Mouse (Mus musculus) thymus, adult 2 months (tissue): ENCODE results near the gene Gnai2. TPM values are rescaled to one million over a fixed set of nuclear protein-coding genes. Genes with fewer than 3 reads are reported as not detected.
"Not testable (repeated sequence)": the region's sequence is repeated elsewhere in the genome, so short reads cannot be mapped to it uniquely, and the experiment has no call there.

ENCODE experiments used
- DNase-seq: peaks from one replicate; pipeline ENCODE4 v3.0.0; 2021
- H3K27ac ChIP-seq: fragments of 200-500 bp; 2 replicates; pipeline ENCODE4 v1.5.1; 2012; ENCODE audit warnings: low read length, control low read depth; ENCODE audit not compliant: control insufficient read depth, insufficient read depth
- H3K27me3 ChIP-seq: fragments of 200-500 bp; 2 replicates; pipeline ENCODE4 v1.6.1; 2012; ENCODE audit warnings: mild to moderate bottlenecking, low read length, moderate library complexity, mixed read lengths; ENCODE audit not compliant: control insufficient read depth, insufficient read depth
- H3K36me3 ChIP-seq: fragments of 200-500 bp; 2 replicates; pipeline ENCODE4 v1.6.1; 2012; ENCODE audit warnings: mild to moderate bottlenecking, low read length, moderate library complexity; ENCODE audit not compliant: control insufficient read depth, insufficient read depth
- H3K4me1 ChIP-seq: fragments of 200-500 bp; replicated peaks from 2 replicates; pipeline ENCODE4 v1.6.1; 2012; ENCODE audit warnings: low read length; ENCODE audit not compliant: control insufficient read depth, insufficient read depth
- H3K4me3 ChIP-seq: fragments of 200-500 bp; 2 replicates; pipeline ENCODE4 v1.5.1; 2012; ENCODE audit warnings: mild to moderate bottlenecking, low read length, control low read depth, moderate library complexity; ENCODE audit not compliant: control insufficient read depth, insufficient read depth
- CTCF ChIP-seq: fragments of 200-500 bp; IDR thresholded peaks from 2 replicates; pipeline ENCODE4 v1.5.1; 2012; ENCODE audit warnings: mild to moderate bottlenecking, control low read depth, low read length, moderate library complexity, borderline replicate concordance; ENCODE audit not compliant: control insufficient read depth, poor library complexity, insufficient read depth; ENCODE audit errors: extremely low read depth
- POLR2A ChIP-seq: fragments of 200-500 bp; IDR thresholded peaks from 2 replicates; pipeline ENCODE4 v1.6.1; 2012; ENCODE audit warnings: mild to moderate bottlenecking, low read length, control low read depth, moderate library complexity; ENCODE audit not compliant: control insufficient read depth, poor library complexity, insufficient read depth; ENCODE audit errors: extremely low read depth
- WGBS: fragments of 180-500 bp; shearing (Covaris S2); methylation state at CpG from one replicate; pipeline ENCODE4 v1.1.7; 2018; 5-methylcytosine and 5-hydroxymethylcytosine counted together
- polyA plus RNA-seq: library from polyadenylated mRNA; depleted of rRNA; stranded (reverse); fragments of >200 nt; gene quantifications from 2 replicates; pipeline ENCODE4 v1.2.3, GENCODE M21; 2012

Gene Gnai2
- polyA plus RNA-seq, 1 experiment, result 1,267 TPM

- Histone ChIP-seq H3K36me3 (no peaks in the 10 kb centered on the region), H3K4me3 (no peak overlapping the region), H3K27ac (no peak overlapping the region), H3K27me3 (no peaks in the 10 kb centered on the region), H3K4me1 (peaks cover 10% of the 10 kb centered on the region)
- no peak for DNase-seq
- no peak for TF ChIP-seq CTCF
- no peak for TF ChIP-seq POLR2A
- 94% methylated on average over 14 of the region's 14 CpGs for WGBS
These were observed 55.9 kb downstream of the Gnai2 start for GRCm38 (mm10) chr9:107579023-107579900.

- Histone ChIP-seq H3K36me3 (no peaks in the 10 kb centered on the region), H3K4me3 (no peak within 1 kb of the TSS), H3K27me3 (no peaks in the 10 kb centered on the region), H3K4me1 (peaks cover 10% of the 10 kb centered on the region), H3K27ac (no peak within 1 kb of the TSS)
- WGBS, result 96% methylated on average over 3 of the region's 3 CpGs
- no peak for TF ChIP-seq CTCF
- no peak for TF ChIP-seq POLR2A
- DNase-seq, result no peak
These were observed 56.6 kb downstream of the Gnai2 start, which contains the start of gene Naa80 for GRCm38 (mm10) chr9:107578587-107578986. Gene Naa80, plus strand, starts transcription at chr9:107578887.

GRCm38 (mm10) chr9:107577871-107578270 is 57.3 kb downstream of the Gnai2 start:
- no peak for DNase-seq
- Histone ChIP-seq H3K27ac (no peak overlapping the region), H3K4me1 (peaks cover 10% of the 10 kb centered on the region), H3K4me3 (no peak overlapping the region), H3K27me3 (no peaks in the 10 kb centered on the region), H3K36me3 (no peaks in the 10 kb centered on the region)
- TF ChIP-seq POLR2A (no peak), CTCF (no peak)
- 96% methylated on average over 10 of the region's 10 CpGs for WGBS

- Histone ChIP-seq H3K4me1 (peaks cover 7% of the 10 kb centered on the region), H3K27me3 (no peaks in the 10 kb centered on the region)
- 71% methylated on average over 16 of the region's 16 CpGs for WGBS
These were observed 58.6 kb downstream of the Gnai2 start, which contains the start of gene Hyal1 for GRCm38 (mm10) chr9:107576357-107577107. Gene Hyal1, plus strand, starts transcription at chr9:107576927.

GRCm38 (mm10) chr9:107575579-107576356 is 59.4 kb downstream of the Gnai2 start:
- Histone ChIP-seq H3K36me3 (no peaks in the 10 kb centered on the region), H3K27ac (no peak overlapping the region), H3K4me3 (no peak overlapping the region), H3K27me3 (no peaks in the 10 kb centered on the region), H3K4me1 (peaks cover 4% of the 10 kb centered on the region; the same call in 1 of the 2 replicates)
- DNase-seq, result no peak
- TF ChIP-seq CTCF (no peak), POLR2A (no peak)
- 88% methylated on average over 14 of the region's 14 CpGs for WGBS

More at GRCm38 (mm10) chr9:107576357-107577107, 58.6 kb downstream of the Gnai2 start, which contains the start of gene Hyal1:
- no peak for DNase-seq
- Histone ChIP-seq H3K27ac (no peak within 1 kb of the TSS), H3K36me3 (no peaks in the 10 kb centered on the region), H3K4me3 (no peak within 1 kb of the TSS)
- TF ChIP-seq CTCF, result no peak
- no peak for TF ChIP-seq POLR2A

GRCm38 (mm10) chr9:107573774-107574173 is 61.4 kb downstream of the Gnai2 start:
- H3K36me3 ChIP-seq, H3K27me3 ChIP-seq, H3K27ac ChIP-seq, H3K4me3 ChIP-seq, DNase-seq: not testable (repeated sequence)
- H3K4me1 ChIP-seq, result peaks cover 12% of the 10 kb centered on the region
- WGBS, result 94% methylated on average over 6 of the region's 6 CpGs
